Mouse (Mus musculus): Measurements from ENCODE around the gene Higd2a.

Gene Higd2a

DNA sequence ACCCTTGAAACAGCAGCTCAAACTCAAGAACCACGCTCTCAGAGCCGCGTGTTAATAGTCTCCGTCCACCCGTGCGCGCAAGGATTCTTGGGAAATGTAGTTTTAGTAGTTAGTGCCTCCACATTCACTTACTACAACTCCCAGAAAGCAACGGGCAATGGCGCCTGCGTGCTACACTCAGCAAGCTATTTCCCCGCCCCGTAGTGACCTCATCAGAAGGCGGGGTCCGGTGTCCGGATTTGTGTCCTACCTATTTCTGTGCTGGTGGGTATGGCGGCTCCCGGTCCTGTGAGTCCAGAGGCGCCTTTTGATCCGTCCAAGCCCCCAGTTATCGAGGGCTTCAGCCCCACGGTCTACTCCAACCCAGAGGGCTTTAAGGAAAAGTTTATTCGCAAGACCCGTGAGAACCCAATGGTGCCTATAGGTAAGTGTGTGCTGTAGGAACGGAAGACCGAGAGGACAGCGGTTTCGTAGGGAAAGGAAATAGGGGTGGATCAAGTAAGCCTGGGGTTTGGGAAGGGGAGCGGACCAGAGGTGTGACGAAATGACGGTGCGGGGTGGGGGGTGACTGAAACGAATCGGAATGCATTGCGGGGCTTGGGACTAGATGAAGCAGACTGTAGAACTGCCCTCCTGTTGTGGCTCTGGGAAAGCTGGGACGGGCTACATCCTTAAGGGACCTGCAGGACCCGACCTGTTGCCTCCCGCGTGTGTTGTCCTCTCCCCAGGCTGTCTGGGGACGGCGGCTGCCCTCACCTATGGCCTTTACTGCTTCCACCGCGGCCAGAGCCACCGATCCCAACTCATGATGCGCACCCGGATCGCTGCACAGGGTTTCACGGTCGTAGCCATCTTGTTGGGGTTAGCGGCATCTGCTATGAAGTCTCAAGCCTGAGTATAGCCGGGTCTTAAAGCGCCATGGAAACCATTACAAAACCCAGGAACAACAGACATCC lies at the start of gene Higd2a, which contains the start of gene Nop16:
Gene Higd2a (plus strand): TSS at position 212 of the 956 bp plus-strand sequence.
Gene Nop16 (minus strand): TSS at position 95 of the 956 bp plus-strand sequence.
- peak; percentile 100 for DNase-seq (ENCODE audit: low spot score)

DNA sequence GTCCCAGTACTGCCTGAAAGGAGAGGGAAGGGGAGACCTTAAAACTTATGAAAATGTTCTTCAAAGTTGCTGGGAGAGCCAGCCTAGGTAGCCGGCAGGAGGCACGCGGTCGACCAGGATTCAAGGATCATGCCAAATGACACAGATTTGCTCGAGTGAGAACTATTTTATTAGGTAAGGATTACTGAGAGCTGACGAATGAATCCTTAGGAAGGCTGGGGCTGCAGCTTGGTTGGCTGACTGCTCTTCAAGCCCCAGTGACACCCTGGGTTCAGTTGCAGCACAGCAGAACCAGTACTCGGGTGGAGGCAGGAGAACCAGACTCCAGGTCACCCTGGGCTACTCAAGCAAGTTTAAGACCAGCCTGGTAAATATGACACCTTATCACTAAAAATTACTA lies 42.0 kb upstream of the Higd2a start:
- no peak for DNase-seq (ENCODE audit: low spot score)

DNA sequence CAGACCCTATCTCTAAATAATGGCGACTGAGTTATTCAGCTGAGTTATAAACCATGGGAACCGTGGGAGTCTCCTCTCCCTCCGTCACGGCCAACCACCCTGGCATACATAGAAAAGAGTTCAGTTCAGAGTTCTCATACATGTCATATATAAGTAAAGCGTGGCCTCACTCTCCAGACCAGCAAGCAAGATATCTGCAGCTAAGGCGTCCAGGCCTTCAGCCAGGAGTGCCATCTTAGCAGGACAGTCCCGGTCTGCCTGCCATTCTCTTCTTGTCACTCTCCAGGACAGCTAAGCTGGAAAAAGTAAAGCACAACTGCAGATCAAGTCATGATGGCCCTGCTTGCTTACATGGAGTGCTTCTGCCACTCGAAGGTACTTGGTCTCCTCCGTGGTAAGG lies 33.8 kb upstream of the Higd2a start:
- no peak for DNase-seq (ENCODE audit: low spot score)

DNA sequence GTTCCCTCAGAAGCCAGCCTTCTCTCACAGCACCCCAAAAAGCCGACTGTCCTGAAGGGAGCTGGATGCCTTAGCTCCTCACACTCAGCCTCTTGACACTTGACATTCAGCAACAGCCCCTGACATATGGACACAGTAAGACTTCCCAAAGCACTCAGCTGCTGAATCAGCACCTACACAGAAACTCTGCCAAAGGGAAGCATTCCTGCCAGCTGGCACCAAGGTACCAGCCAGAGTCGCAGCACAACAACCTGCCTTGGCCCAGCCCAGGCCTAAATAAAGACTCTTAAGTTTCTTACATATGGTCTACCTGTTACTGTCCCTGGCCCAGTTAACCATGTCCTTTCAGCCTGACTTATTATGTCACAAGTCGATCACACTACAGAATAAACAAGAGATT lies 33.2 kb upstream of the Higd2a start:
- DNase-seq (ENCODE audit: low spot score): no peak

DNA sequence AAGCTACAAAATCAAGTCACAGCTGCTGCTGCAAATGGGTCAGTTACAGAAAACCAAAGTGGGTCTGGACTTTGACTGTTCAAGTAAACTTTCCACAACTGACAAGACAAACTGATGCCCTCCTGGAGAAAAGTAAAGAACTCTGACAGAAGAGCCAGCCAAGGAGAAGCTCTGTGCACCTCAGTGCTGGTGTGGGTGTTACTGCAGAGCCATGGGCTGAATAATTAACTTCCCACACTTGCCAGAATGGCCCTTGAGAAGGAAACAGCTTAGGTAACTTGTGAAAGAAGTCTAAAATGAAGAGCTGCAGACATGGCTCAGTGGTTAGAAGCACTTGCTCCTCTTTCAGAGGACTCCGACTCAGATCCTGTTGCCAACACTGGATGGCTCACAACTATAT lies 32.4 kb upstream of the Higd2a start:
- no peak for DNase-seq (ENCODE audit: low spot score)

DNA sequence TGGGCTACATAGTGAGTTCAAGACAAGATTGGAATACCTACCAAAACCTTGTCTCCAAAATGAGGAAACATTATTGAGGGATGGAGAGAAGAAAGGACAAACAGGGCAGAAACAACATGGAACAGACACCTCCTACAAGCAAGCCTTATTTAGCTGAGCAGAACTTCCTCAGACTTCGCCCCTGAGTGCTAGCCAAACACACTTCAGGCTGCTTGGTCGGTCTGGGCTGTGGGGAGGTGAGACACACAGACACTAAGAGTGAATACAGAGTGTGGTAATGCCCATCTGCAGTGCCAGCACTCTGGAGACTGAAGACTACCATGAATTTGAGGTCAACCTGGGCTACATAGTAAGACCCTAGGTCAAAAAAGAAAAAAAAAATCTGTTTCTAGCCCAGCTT lies 30.4 kb upstream of the Higd2a start:
- no peak for DNase-seq (ENCODE audit: low spot score)

DNA sequence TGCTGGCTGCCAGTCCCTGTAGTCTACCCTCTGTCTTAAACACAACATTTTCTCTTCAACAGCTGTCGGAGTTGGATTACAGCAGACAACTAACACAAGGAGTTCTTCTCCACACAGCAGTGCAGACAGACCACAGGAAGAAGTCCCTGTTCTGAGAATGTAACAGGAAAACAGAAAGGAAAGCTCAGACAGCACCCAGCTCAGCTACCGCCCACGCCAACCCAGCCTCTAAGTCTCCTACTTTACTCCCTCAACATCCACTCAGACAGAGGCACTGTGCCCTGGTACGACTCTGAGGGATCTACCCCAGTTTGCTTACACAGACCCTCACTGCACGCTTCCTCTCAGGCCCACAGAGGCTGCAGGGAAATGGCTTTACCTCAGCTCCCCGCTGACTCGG lies 29.4 kb upstream of the Higd2a start:
- no peak for DNase-seq (ENCODE audit: low spot score)

DNA sequence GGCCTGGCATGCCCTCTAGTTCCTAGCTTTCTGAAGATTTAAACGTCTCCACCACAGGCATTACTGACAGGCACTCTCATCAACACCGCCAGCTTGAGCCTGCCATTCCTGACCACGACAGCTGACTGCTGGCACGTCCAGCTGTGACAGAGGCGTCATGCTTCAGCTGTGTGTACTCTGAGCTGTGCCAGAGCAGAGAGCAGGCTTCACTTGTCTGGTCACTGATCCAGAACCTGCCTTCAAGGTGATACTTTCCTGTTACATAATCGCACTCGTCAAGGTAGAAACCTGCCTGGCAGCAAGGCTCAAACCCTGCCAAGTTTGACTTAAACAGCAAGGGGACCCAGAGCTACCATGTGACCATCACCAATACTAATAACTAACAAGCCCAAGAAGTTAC lies 27.4 kb upstream of the Higd2a start:
- no peak for DNase-seq (ENCODE audit: low spot score)

DNA sequence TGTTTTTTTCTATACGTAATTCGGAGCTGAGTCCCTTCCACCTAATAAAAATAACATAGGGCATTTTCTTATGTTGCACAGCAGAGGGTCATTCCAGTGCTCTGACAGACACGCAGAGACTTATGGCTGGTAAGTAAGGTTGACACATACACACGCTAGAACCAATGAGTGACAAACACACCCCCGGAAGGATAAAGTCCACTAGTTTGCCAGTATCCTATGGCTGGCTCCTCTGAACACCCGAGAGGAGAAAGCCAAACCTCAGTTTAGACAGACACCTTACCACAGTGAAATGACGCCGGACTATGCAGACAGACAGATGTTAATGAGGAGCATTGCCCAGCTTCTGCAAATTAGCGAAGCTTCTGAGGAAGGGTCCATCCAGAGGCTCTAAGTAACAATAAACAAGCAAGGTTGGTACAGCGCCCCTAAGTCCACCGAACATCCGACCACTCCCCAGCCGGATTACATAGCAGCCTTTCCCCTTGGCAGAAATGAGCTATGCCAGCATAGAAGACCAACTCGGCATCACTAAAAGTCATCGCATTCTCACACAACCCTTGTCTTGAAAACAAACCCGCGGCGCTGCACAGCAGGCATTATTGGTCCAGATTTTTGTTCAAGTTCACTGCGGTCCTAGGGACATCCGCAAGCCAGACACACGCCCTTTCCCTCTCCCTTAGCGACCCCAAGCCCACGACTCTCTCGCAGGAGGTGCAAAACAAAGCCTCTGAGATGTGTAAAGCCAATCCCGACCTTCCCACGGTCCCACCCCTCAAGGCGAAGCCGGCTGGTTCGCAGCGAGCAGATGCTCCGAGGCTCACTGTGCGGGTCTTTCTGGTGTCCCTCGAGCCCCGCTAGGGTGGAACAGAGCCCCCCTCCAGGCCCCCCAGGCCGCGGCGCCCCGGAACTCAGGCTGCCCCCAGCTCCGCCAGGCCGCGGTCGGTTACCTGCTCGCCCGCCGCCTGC lies 25.5 kb upstream of the Higd2a start:
- peak; percentile 36 for DNase-seq (ENCODE audit: low spot score)

DNA sequence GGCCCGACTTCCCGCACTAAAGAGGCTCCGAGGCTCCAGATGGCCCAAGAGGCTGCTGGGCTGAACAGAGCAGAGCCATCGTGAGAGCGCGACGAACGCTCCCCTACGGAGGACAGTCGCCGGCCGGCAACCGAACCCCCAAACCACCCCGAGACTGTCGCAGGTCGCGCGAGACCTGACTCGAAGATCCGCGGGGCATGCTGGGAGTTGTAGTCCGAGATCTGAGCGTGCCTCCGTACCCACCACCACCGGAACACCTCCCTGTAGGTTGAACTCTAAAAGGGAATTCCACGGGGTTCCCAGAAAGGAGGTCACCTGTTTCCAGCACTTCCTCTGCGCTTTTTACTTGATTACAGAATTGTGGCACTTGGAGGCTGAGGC lies 24.8 kb upstream of the Higd2a start, which contains the start of gene 4833439L19Rik:
Gene 4833439L19Rik (minus strand): TSS at position 235 of the 381 bp plus-strand sequence.
- DNase-seq (ENCODE audit: low spot score): peak; percentile 99

DNA sequence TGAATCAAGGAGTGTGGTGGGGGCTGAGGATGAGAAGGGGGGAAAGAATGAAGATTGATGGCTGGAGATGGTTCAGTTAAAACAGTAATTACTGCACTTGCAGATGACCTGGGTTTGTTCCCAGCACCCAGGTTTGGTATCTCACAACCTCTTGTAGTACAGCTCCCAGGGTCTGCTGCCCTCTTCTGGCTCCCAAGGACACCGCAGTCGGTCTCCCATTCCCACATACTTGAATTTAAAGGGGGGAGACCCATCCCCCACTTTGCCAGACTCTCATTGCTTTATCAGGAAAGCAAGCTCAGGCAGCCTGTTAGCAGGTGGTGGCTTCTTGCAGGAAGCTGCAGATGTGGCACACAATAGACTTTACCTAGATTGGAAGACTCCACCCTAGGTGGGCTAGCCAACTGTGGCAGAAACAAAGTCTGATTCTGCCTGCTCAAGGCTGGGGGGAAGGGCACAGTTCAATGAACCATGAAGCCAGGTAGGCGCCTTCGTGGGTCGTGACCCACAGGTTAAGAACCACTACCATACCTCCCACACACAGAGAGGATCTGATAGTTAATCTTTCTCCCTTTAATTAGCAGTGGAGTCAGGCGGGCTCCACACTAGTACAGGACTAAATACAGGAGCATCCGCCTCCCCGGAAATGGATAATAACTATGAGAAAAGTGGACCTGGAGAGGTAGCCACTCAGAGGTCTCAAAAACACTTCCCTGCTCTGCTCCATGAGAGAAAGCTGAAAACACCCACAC lies 24.2 kb upstream of the Higd2a start:
- DNase-seq (ENCODE audit: low spot score): peak; percentile 74

DNA sequence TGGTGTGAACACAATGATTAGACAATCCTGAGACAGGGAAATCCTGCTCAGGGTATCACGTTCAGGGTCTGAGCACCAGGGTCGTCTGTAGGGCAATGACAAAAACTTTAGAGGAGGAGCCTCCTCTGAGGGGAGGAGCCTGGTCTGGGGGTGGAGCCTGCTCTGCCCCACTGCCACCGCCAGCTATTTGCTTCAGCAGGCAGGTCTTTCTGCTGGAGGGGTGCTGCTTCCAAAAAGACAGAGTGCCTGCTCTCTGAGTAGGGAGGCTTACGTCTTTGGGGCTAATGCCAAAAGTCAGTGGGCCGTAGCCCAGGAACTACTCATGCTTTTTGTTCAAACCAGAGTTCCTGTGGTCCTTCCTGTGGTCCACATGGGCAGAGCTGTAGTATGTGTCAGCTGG lies 21.6 kb upstream of the Higd2a start:
- no peak for DNase-seq (ENCODE audit: low spot score)

DNA sequence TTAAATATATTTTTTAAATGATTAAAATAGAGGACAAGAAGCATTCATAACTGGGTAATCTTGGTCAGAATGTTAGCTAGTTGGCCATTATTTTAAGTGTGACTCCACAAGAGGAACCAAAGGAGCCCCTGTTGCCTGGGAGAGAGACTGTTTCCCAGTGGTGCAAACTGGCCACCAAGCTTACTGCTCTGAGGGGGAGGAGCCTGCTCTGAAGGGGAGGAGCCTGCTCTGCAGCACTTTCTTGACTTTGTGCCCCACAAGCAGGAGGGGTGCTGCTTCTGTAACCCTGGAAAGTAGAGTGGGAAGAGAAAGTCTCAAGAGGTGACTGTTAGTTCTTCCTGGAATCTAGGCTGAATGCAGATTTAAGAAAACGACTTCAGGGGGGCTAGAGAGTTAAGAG lies 20.7 kb upstream of the Higd2a start:
- no peak for DNase-seq (ENCODE audit: low spot score)

DNA sequence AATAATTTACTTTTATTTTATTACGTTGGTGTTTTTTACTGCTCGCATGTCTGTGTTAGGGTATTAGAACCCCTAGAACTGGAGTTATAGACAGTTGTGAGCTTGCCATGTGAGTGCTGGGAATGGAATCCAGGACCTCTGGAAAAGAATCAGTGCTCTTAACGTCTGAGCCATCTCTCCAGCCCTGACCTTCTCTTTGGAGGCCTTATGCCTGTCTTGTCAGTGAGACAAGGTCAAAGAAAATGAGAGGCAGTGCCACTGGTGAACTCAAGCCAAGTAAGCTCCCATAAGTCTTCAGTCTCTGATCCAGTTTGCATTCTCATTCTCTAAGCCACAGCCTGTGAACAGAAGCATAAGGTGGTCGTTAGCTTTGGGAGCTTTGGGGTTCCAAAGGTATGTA lies 19.3 kb upstream of the Higd2a start:
- no peak for DNase-seq (ENCODE audit: low spot score)

DNA sequence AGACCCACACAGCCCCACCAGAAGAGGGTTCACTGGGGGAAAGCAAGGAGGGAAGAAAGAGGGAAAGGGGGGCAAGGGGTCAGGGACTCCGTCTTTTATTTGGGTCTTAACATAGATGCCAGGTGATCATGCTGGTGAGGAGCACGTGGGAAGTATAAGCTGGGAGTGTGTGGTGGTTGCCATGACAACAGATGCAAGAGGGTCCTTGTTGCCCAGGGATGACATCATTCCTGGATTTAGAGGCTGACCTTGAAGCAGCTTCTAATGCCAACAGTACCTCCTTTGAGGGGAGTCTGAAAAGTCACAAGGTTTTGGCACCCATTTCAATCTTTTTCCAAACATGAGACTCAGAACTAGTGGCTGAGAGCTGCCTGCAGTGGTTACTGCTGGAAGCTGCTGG lies 18.4 kb upstream of the Higd2a start:
- no peak for DNase-seq (ENCODE audit: low spot score)

DNA sequence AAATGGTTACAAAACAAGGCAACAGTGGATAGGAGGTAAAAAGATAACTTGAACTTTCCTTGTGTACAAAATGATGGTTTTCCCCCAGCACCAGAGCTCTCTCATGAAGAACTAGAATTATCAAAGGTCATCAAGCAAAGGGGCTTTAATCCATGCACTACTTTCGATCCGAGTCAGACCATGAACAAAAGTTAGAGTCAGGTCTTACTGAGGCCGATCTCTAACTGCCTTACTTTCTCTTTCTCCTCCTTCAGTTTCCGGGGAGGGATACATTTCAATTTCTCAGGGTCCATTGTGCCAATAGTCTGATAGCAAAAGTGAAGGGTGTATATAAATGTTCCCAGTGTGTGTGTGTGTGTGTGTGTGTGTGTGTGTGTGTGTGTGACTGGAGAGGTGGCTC lies 17.4 kb upstream of the Higd2a start:
- DNase-seq (ENCODE audit: low spot score): no peak

DNA sequence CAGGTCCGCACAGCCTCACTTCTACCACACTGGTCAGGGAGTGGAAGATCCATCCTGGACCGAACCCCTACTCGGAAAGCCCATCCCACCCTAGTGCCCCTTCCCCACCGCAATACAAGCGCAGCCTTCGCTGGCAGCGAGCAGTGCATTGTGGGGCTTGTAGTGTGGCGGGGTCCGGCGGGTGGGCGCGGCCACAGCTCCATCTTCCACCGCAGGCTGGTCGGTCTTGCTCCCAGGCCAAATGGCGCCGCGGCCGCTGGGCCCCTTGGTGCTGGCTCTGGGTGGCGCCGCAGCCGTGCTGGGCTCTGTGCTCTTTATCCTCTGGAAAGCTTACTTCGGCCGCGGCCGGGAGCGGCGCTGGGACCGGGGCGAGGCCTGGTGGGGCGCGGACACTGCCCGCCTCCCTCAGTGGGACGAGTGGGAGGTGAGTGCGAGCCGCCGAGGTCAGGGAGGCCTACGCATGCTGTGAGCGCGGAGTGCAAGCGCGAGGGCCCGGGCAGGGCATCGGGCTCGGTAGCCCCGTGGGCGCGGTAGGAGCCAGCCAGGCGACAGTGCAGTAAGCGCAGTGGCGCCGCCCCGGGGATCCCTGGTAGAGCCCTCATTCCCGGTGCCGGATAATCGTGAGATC lies 15.0 kb upstream of the Higd2a start, which contains the start of gene Arl10:
Gene Arl10 (plus strand): TSS at position 162 of the 628 bp plus-strand sequence.
- peak; percentile 88 for DNase-seq (ENCODE audit: low spot score)

DNA sequence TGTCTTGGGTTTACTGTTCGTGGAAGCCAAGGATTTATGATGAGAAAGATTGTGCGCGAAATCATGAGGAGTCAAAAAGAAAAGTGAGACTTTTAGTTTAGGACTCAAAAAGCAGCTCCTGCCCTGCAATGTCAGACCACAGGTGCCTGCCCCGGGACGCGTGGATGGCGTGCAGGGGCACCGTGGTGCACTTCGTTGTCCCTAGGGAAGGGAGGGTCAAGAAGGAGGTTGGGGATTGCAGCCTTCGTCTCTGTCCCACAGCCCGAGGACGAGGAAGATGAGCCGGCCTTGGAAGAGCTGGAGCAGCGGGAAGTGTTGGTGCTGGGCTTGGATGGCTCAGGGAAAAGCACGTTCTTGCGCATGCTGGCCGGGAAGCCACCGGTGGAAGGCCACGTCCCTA lies 14.5 kb upstream of the Higd2a start:
- DNase-seq (ENCODE audit: low spot score): no peak

DNA sequence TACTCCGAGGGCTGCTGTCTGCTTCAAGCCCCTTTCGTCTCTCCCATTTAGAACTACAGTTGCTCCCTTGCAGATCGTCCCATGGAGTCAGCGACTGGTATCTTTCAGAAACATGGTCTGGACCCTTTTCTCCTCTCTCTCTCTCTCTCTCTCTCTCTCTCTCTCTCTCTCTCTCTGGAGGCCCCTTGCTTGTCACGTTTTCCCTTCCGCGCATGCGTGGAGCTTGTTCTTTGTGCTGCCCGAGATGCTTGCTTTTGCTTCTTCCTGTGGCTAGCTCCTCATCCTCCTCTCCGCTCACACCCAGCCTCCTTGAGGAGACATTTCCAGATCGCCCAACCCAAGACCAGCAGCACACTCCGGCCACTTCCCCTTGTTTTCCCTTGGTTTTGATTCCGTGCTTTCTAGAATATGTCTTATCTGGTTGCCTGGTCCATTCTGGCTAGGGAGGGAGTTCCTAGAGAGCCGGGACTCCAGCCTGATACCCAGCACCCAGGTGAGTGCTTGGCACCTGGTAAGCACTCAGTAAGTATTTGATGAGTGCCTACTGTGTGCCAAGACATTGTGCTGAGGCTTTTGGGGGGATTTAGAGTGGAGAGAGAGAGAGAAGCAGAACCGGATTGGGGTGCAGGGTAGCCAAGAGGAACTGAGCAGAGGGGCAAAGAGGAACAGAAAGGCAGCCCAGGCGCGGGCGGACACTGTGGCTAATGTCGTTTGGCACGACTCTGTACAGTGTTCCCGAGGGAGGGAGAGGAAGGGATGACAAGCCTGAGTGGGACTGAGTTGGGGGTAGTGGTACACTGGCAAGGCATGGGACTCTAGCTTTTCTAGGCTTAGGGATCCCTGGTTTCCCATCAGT lies 12.1 kb upstream of the Higd2a start:
- no peak for DNase-seq (ENCODE audit: low spot score)

DNA sequence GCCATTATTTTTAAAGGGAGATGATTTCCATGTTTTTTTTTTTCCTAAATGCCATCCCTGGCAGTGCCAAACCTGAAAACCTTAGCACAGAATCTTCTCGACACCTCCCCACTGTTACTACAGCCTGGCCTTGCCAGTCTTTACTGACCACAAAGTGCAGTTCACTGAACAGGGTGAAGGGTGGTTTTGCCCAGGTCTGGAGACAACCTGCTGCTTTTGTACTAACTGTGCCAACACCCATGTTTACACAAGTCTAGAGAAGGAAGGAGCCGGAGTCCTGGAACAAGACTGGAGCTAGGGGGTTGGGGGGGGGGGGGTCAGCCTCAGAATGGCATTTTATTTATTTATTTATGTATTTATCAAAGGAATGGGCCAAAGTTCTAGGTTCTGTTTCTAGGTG lies 8.6 kb upstream of the Higd2a start:
- no peak for DNase-seq (ENCODE audit: low spot score)
